Mouse (Mus musculus) thymus, adult 2 months (tissue): ENCODE measurements around the gene Ankrd63. TPM values are rescaled to one million over a fixed set of nuclear protein-coding genes. Genes with fewer than 3 reads are reported as not detected.
A peak's percentile ranks its signal among the peaks of the same experiment; 100 is the strongest.
"Not testable (repeated sequence)": the region's sequence is repeated elsewhere in the genome, so short reads cannot be mapped to it uniquely, and the experiment has no call there.

Source experiments
- DNase-seq: peaks from one replicate; pipeline ENCODE4 v3.0.0; 2021
- H3K27ac ChIP-seq: fragments of 200-500 bp; 2 replicates; pipeline ENCODE4 v1.5.1; 2012; ENCODE audit warnings: low read length, control low read depth; ENCODE audit not compliant: control insufficient read depth, insufficient read depth
- H3K27me3 ChIP-seq: fragments of 200-500 bp; 2 replicates; pipeline ENCODE4 v1.6.1; 2012; ENCODE audit warnings: mild to moderate bottlenecking, low read length, moderate library complexity, mixed read lengths; ENCODE audit not compliant: control insufficient read depth, insufficient read depth
- H3K36me3 ChIP-seq: fragments of 200-500 bp; 2 replicates; pipeline ENCODE4 v1.6.1; 2012; ENCODE audit warnings: mild to moderate bottlenecking, low read length, moderate library complexity; ENCODE audit not compliant: control insufficient read depth, insufficient read depth
- H3K4me1 ChIP-seq: fragments of 200-500 bp; replicated peaks from 2 replicates; pipeline ENCODE4 v1.6.1; 2012; ENCODE audit warnings: low read length; ENCODE audit not compliant: control insufficient read depth, insufficient read depth
- H3K4me3 ChIP-seq: fragments of 200-500 bp; 2 replicates; pipeline ENCODE4 v1.5.1; 2012; ENCODE audit warnings: mild to moderate bottlenecking, low read length, control low read depth, moderate library complexity; ENCODE audit not compliant: control insufficient read depth, insufficient read depth
- CTCF ChIP-seq: fragments of 200-500 bp; IDR thresholded peaks from 2 replicates; pipeline ENCODE4 v1.5.1; 2012; ENCODE audit warnings: mild to moderate bottlenecking, control low read depth, low read length, moderate library complexity, borderline replicate concordance; ENCODE audit not compliant: control insufficient read depth, poor library complexity, insufficient read depth; ENCODE audit errors: extremely low read depth
- POLR2A ChIP-seq: fragments of 200-500 bp; IDR thresholded peaks from 2 replicates; pipeline ENCODE4 v1.6.1; 2012; ENCODE audit warnings: mild to moderate bottlenecking, low read length, control low read depth, moderate library complexity; ENCODE audit not compliant: control insufficient read depth, poor library complexity, insufficient read depth; ENCODE audit errors: extremely low read depth
- WGBS: fragments of 180-500 bp; shearing (Covaris S2); methylation state at CpG from one replicate; pipeline ENCODE4 v1.1.7; 2018; 5-methylcytosine and 5-hydroxymethylcytosine counted together
- polyA plus RNA-seq: library from polyadenylated mRNA; depleted of rRNA; stranded (reverse); fragments of >200 nt; gene quantifications from 2 replicates; pipeline ENCODE4 v1.2.3, GENCODE M21; 2012; rRNA removed

The Ankrd63 gene
- polyA plus RNA-seq, 1 experiment, result 0.27 TPM

- no peak for DNase-seq
- peaks cover 34% of the 10 kb centered on the region for H3K4me1 ChIP-seq
- WGBS, result 22% methylated on average over 3 of the region's 3 CpGs
- H3K27me3 ChIP-seq, result no peaks in the 10 kb centered on the region
- no peak overlapping the region for H3K4me3 ChIP-seq
- no peak for TF ChIP-seq CTCF
- no peak for TF ChIP-seq POLR2A
- H3K36me3 ChIP-seq, result no peaks in the 10 kb centered on the region
- H3K27ac ChIP-seq, result peak overlapping the region; percentile 40; the same call in 1 of the 2 replicates
Measured at GRCm38 (mm10) chr2:118656688-118657281, 47.0 kb downstream of the Ankrd63 start.

- H3K27ac ChIP-seq, H3K4me3 ChIP-seq, H3K27me3 ChIP-seq, DNase-seq, H3K4me1 ChIP-seq, H3K36me3 ChIP-seq: not testable (repeated sequence)
- 36% methylated on average over 2 of the region's 2 CpGs for WGBS
Measured at GRCm38 (mm10) chr2:118650697-118651096, 53.1 kb downstream of the Ankrd63 start.

Other genes starting within 250 kb of the Ankrd63 start
- gene Srp14, start 224.3 kb downstream of the Ankrd63 start, polyA plus RNA-seq, result 59.9 and 82.7 TPM in 2 replicates
- 67.3 and 80.9 TPM in 2 replicates for gene Bmf, start 154.3 kb downstream of the Ankrd63 start, polyA plus RNA-seq
- gene Bub1b, start 105.8 kb downstream of the Ankrd63 start, polyA plus RNA-seq, result 42.0 and 53.7 TPM in 2 replicates
- 4.3 and 4.7 TPM in 2 replicates for gene Pak6, start 40.7 kb downstream of the Ankrd63 start, polyA plus RNA-seq
- gene Plcb2, start 24.5 kb upstream of the Ankrd63 start, polyA plus RNA-seq, result 79.9 and 94.4 TPM in 2 replicates
- 18.9 and 25.7 TPM in 2 replicates for gene Inafm2, start 41.8 kb upstream of the Ankrd63 start, polyA plus RNA-seq
- gene Ccdc9b, start 58.7 kb upstream of the Ankrd63 start, polyA plus RNA-seq, result 1.2 and 1.8 TPM in 2 replicates
- 3.3 and 4.9 TPM in 2 replicates for gene Phgr1, start 68.8 kb upstream of the Ankrd63 start, polyA plus RNA-seq
- gene Disp2, start 75.8 kb upstream of the Ankrd63 start, polyA plus RNA-seq, result 0.36 and 0.41 TPM in 2 replicates
- 19.4 and 22.8 TPM in 2 replicates for gene Knstrn, start 110.0 kb upstream of the Ankrd63 start, polyA plus RNA-seq
- gene Ivd, start 158.0 kb upstream of the Ankrd63 start, polyA plus RNA-seq, result 48.3 and 50.6 TPM in 2 replicates
- gene Bahd1, start 196.4 kb upstream of the Ankrd63 start, polyA plus RNA-seq, result 38.7 and 40.0 TPM in 2 replicates
- 9.0 and 10.3 TPM in 2 replicates for gene Chst14, start 222.5 kb upstream of the Ankrd63 start, polyA plus RNA-seq